Mouse (Mus musculus): Measurements from ENCODE around the gene 4933430I17Rik. TPM values are rescaled to one million over a fixed set of nuclear protein-coding genes. Genes with fewer than 3 reads are reported as not detected.

Gene 4933430I17Rik
- polyA plus RNA-seq, 1 experiment from 2014 or later = 1.4 TPM

DNA sequence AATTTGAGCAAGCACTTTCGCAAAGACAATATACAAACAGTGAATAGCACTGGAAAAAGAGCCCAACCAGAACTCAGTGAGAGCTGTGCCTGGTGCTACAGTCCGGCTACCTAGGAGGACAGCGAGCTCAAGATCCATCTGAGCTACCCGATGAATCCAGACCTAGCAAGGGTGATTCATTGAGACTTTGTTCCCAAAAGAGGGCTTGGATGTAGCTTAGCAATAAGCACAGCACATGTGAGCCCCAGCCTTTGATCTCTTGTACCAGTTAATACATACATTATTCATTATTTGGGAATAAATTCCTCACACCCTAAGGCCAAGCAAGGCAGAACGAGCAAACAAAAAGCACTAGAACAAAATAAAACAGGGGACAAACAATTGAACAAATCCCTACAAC lies 69.3 kb downstream of the 4933430I17Rik start:
- H3K36me3 ChIP-seq (replicated peaks) = no peaks in the 10 kb centered on the region
- H3K27ac ChIP-seq = peak overlapping the region; percentile 31; the same call in 1 of the 2 replicates

DNA sequence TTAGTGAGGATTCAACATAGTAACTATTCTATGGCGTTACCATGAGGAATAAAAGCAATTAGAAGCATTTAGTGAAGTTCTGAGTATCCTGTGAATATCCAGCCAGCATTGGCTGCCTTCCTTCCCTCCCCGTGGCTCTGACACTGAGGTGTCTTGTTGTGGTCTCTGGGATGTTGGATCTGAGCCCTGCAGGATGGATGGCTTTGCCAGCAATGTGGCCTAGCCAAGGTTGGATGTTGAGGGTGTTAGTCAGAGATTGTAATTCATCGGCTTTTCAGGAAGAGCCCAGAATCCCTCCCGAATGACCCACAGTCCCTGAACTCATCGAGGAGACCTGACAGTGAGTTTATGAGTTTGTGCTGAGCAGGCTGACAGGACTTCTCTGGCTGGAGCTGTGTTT lies 70.9 kb downstream of the 4933430I17Rik start:
- H3K27ac ChIP-seq = no peak overlapping the region
- H3K9me3 ChIP-seq = no peaks in the 10 kb centered on the region
- H3K9ac ChIP-seq = no peak overlapping the region
- H3K27me3 ChIP-seq = no peaks in the 10 kb centered on the region
- no peaks in the 10 kb centered on the region for H3K36me3 ChIP-seq (replicated peaks)
- no peak overlapping the region for H3K4me2 ChIP-seq
- no peak for ATAC-seq (ENCODE audit: low FRiP score)
- H3K4me3 ChIP-seq (replicated peaks) = no peak overlapping the region
- WGBS = 80% methylated on average over 5 of the region's 5 CpGs
- H3K4me1 ChIP-seq = peaks cover 18% of the 10 kb centered on the region

More for the DNA sequence above, 69.3 kb downstream of the 4933430I17Rik start:
- no peak overlapping the region for H3K9ac ChIP-seq
- H3K9me3 ChIP-seq = no peaks in the 10 kb centered on the region
- H3K27me3 ChIP-seq = no peaks in the 10 kb centered on the region
- H3K4me3 ChIP-seq (replicated peaks) = no peak overlapping the region
- peaks cover 23% of the 10 kb centered on the region for H3K4me1 ChIP-seq
- WGBS = 47% methylated on average over 5 of the region's 5 CpGs
- H3K4me2 ChIP-seq = no peak overlapping the region
- ATAC-seq (ENCODE audit: low FRiP score) = 0 out of 2 replicates have a peak, but pooled peaks have one; percentile 28

Other genes with a start within 250 kb of the 4933430I17Rik start
- gene Fkbp15, start 164.8 kb upstream of the 4933430I17Rik start, polyA plus RNA-seq (2016; fragmentation: Nextera tagmentation; extraction: Ambion mirVana) = 23.7 and 24.0 TPM in 2 replicates
- gene Slc31a1, start 164.6 kb upstream of the 4933430I17Rik start, polyA plus RNA-seq (2016; fragmentation: Nextera tagmentation; extraction: Ambion mirVana) = 48.7 and 49.0 TPM in 2 replicates
- gene Cdc26, start 116.7 kb upstream of the 4933430I17Rik start, polyA plus RNA-seq (2016; fragmentation: Nextera tagmentation; extraction: Ambion mirVana) = 173 and 178 TPM in 2 replicates
- 25.8 and 27.8 TPM in 2 replicates for gene Prpf4, start 116.6 kb upstream of the 4933430I17Rik start, polyA plus RNA-seq (2016; fragmentation: Nextera tagmentation; extraction: Ambion mirVana)
- gene Rnf183, start 90.1 kb upstream of the 4933430I17Rik start, polyA plus RNA-seq (2016; fragmentation: Nextera tagmentation; extraction: Ambion mirVana) = not detected in 2 replicates
- 11.9 and 14.8 TPM in 2 replicates for gene Wdr31, start 54.5 kb upstream of the 4933430I17Rik start, polyA plus RNA-seq (2016; fragmentation: Nextera tagmentation; extraction: Ambion mirVana)
- 0.92 and 1.3 TPM in 2 replicates for gene Bspry, start 45.3 kb upstream of the 4933430I17Rik start, polyA plus RNA-seq (2016; fragmentation: Nextera tagmentation; extraction: Ambion mirVana)
- gene Hdhd3, start 21.9 kb upstream of the 4933430I17Rik start, polyA plus RNA-seq (2016; fragmentation: Nextera tagmentation; extraction: Ambion mirVana) = 7.7 and 9.5 TPM in 2 replicates
- gene Alad, start 5.5 kb upstream of the 4933430I17Rik start, polyA plus RNA-seq (2016; fragmentation: Nextera tagmentation; extraction: Ambion mirVana) = 67.5 and 74.1 TPM in 2 replicates
- 113 and 115 TPM in 2 replicates for gene Pole3, start 301 bp upstream of the 4933430I17Rik start, polyA plus RNA-seq (2016; fragmentation: Nextera tagmentation; extraction: Ambion mirVana)
- gene Rgs3, start 34.5 kb downstream of the 4933430I17Rik start, polyA plus RNA-seq (2016; fragmentation: Nextera tagmentation; extraction: Ambion mirVana) = 54.3 and 60.2 TPM in 2 replicates